Mouse (Mus musculus) cerebellum, postnatal 25 days (tissue): ENCODE measurements around the gene Rtn4ip1.
"Not testable (repeated sequence)": the region's sequence is repeated elsewhere in the genome, so short reads cannot be mapped to it uniquely, and the experiment has no call there.

ENCODE experiments used
- DNase-seq, 2 experiments: peaks; one replicate each; pipeline ENCODE4 v3.0.0; 2021; ENCODE audit warnings: mixed read lengths in 2 of 2

Rtn4ip1 gene

DNA sequence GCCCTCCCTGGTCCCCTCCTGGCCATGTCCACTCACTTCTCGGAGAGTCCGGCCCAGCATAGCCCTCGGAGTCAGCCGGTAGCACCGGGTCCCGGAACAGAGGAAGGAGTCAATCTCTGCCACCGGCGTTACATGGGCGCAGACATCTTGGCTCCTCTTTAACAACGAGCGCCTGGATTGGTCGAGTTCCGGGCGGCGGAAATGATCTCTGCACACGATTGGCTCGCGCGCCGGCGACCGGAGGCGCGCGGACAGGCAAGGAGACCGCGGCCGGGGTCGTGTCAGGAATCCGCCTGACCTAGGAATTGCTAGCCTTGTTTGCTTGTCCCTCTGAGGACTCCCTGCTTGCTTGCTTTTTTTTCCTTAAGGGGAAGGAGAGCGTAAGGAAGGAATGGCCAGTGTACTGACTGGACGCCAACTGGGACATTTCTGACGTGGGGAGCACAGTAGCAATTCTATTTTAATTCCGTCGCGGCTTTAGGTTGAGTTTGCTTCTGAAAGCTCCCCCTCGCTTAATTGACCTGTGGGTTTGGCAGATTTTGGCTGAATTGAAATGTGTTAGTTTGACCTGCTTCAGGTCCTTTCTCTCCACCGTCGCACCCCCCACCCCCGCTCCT is at the start of gene Rtn4ip1, which contains the start of gene Qrsl1:
Rtn4ip1 (plus strand) TSS at position 230 of the 617 bp plus-strand sequence.
Qrsl1 (minus strand) TSS at position 168 of the 617 bp plus-strand sequence.
- DNase-seq = peak; percentile 95 to 96

- DNase-seq = no peak
Measured at GRCm38 (mm10) chr10:43851898-43852297, 49.7 kb upstream of the Rtn4ip1 start.

DNA sequence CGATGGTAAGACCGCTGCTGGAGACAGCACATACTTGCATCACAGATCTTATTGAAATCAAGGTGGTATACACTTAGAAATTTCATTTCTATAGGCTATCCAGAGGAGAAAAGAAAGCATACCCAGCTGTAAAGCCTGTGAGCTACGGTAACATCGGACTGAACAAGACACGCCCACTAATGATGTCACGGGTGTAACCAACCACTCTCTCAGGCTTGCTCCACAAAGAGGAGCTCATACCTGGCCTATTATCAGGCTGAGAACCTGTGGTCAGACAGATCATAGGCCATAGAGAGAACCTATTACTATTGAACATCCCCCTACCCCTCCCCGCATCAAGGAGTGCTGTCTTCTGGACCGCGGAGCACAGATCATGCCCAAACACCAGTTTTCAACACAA is 45.7 kb upstream of the Rtn4ip1 start:
- no peak for DNase-seq

- no peak for DNase-seq
Measured at GRCm38 (mm10) chr10:43856351-43856750, 45.3 kb upstream of the Rtn4ip1 start.

GRCm38 (mm10) chr10:43870752-43871151 is 30.9 kb upstream of the Rtn4ip1 start:
- peak; percentile 18 to 53 for DNase-seq

- DNase-seq = no peak
Measured at GRCm38 (mm10) chr10:43871458-43871857, 30.1 kb upstream of the Rtn4ip1 start.

GRCm38 (mm10) chr10:43887676-43888075 is 13.9 kb upstream of the Rtn4ip1 start:
- no peak for DNase-seq

GRCm38 (mm10) chr10:43888976-43889375 is 12.6 kb upstream of the Rtn4ip1 start:
- no peak for DNase-seq

- DNase-seq = no peak
Measured at GRCm38 (mm10) chr10:43892971-43893370, 8.6 kb upstream of the Rtn4ip1 start.

GRCm38 (mm10) chr10:43896065-43896464 is 5.5 kb upstream of the Rtn4ip1 start:
- no peak for DNase-seq

DNA sequence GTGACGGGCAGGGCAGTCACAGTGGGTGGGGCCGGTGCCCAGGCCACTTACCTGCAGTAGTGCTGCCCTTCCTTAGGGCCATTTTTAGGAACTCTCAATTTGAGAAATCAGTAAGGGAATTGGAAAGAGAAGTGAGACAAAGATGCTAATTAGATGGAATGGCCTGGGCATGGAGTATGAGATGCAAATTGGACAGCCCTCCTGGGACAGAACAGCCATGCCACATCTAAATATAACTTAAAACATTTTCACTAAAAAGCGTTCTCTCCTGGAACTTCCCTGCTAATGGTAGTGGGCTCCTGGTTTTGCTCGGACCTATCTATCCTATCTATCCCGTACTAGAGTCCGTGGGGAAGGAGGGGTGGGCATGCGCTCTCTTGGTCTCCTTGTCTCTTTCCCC is 3.3 kb upstream of the Rtn4ip1 start:
- no peak for DNase-seq

- peak in 1 of 2 experiments; percentile 11 for DNase-seq
Measured at GRCm38 (mm10) chr10:43900883-43901570, 580 bp upstream of the Rtn4ip1 start.

GRCm38 (mm10) chr10:43904569-43904968 is 3.0 kb downstream of the Rtn4ip1 start:
- DNase-seq = no peak

- no peak for DNase-seq
Measured at GRCm38 (mm10) chr10:43910032-43910872, 8.6 kb downstream of the Rtn4ip1 start.

DNA sequence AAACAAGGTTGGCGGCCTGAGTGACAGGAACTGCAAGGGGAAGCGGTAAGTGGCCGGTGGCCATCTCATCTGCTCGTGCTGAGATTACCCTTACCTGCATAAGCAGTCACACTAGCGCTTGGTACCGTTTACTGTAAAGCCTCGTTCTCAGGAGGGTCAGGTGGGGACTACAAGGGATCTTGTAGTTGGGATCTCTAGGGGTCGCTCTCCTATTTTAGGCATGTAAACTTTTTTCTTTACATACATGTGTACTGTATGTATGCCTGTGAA is 9.2 kb downstream of the Rtn4ip1 start:
- no peak for DNase-seq

DNA sequence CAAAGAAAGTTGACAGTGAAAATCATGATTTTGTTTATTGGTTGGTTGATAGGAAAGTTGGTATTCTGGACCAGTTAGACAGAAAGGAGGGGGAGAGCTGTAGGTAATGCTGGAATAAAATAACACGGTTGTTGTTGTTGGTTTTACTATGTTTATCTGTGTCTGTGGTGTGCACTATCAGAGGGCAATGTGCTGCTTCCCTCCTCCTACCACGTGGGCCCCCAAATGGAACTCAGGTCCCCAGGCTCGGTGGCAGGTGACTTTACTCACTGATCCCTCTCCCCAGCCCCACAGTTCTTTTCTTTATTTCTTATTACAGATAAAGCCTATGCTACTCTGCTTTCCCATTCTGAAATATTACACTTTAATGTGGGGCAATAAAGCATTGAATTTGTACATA is 10.6 kb downstream of the Rtn4ip1 start:
- DNase-seq = no peak

GRCm38 (mm10) chr10:43916181-43916580 is 14.6 kb downstream of the Rtn4ip1 start:
- no peak for DNase-seq

- no peak for DNase-seq
Measured at GRCm38 (mm10) chr10:43916737-43917136, 15.1 kb downstream of the Rtn4ip1 start.

- peak; percentile 72 to 85 for DNase-seq
Measured at GRCm38 (mm10) chr10:43918696-43919608, 17.3 kb downstream of the Rtn4ip1 start.

DNA sequence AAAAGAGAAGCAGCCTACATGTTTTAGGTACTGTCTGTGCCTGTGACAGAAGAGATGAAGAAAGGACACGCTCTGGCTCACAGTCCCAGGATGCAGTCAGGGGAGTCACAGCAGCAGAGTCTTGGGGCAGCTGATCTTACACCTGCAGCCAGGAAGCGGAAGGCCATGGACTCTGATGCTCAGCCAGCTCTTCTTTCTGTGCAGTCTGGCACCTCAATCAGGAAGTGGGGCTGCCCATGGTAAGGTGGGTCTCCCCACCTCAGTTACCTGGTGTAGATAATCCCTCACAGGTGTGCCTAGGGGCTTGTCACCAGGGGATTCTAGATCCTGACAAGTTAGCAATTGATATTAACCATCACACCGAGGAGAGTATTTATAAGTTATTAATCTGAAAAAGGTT is 21.5 kb downstream of the Rtn4ip1 start:
- no peak for DNase-seq

GRCm38 (mm10) chr10:43925776-43926175 is 24.2 kb downstream of the Rtn4ip1 start:
- not testable (repeated sequence) for DNase-seq

DNA sequence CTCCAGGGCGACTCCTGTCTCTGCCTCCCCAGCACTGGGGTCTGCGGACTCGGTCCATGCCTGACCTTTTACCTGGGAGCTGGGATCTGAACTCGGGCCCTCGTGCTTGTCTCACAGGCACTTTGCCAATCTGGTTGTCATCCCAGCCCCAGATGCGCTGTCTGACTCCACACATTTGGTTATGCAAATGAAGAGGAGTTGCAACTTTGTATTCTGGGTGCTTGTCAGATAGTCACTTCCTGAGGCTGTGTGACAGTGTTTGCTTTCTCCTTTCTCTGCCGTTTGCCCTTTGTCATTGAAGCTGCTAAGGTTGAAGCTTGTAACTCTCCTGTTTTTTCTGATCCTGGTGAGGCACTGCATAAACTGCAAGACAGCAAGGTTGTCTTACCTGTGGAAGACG is 26.1 kb downstream of the Rtn4ip1 start:
- no peak for DNase-seq

DNA sequence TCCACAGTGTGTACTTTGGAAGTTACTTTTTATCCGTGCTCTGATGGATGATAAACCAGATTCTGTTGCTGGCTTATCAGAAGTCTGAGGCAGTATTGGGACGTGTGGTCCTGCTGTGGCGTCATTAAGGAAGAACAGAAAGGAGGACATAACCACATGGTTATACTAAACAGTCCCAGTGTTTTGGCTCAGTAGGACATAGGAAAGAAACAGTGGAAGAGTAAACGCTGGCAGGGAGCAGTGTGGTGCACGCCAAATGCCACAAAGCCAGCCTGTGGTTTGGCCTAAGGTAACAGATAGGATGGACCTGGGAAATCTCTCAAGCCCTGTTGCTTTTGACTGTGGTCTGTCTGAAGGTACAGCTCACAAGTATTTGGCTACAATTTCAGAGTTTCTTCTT is 27.0 kb downstream of the Rtn4ip1 start:
- peak; percentile 19 to 32 for DNase-seq
